Mouse (Mus musculus) right cerebral cortex, postnatal 25 days (tissue): Measurements from ENCODE around the gene Pitpnm2.
A peak's percentile ranks its signal among the peaks of the same experiment; 100 is the strongest.

Source experiments
- DNase-seq: peaks from one replicate; pipeline ENCODE4 v3.0.0; 2022

The Pitpnm2 gene

DNA sequence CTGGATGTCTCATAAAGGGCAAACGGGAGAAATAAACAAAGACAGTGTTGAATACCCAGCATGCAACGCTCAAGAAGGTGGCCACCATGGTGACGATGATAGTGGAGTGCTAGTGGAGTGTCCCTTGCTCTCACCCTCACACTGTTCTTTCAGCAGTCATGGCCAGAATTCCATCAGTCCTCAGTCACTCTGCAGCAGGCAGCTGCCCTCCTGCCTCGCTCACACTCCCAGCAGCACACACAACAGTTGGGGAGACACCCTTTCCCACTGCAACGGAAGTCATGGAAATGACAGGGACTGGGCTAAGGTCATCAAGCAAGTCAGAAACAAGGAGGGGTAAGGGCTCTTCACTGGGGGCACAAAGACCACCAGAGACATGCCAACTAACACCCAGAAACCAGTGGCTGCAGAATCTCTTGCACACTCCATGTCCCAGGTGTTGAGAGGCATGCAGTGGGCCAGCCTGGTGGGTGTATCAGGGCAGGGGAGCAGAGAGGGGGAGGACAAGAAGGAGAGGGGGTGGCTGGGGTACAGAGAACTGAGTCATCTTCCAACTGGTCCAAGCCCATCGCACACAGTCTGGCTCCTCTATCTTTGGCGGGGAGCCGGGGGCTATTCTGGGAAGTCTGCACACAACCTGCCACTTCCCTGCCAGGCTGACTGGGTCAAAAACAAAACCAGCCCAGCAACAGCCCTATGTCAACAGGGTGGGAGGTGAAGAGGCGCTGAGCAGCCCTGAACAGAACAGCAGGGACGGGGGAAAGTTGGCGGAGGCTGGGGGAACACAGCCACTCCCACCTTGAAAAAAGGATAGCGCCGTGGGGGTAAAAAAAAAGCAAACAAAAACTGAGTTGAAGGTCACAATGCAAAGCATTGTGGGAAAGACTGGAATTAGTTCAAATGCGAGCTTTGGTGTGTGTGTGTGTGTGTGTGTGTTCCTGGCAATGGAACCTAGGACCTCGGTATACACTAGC, 76.3 kb downstream of the Pitpnm2 start:
- peak; percentile 78 for DNase-seq

DNA sequence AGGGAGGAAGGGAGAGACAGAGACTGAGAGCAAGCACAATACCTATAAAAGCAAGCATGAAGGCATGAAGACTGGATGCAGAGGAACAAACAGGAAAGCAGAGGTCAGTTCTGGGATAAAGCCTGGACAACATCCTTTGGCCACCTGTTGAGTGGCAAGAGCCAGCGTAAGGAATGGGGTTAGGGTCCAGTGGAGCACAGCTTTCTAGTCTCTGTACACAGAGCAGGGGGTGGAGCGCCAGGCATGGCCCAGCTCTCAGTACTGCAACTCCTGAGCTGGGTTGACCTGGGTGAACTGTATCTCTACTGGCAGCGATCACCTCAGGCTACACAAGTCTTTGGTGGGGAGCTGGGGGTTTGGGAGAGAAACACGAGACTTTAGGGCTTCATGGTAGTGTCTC, 77.3 kb downstream of the Pitpnm2 start:
- DNase-seq, result no peak

DNA sequence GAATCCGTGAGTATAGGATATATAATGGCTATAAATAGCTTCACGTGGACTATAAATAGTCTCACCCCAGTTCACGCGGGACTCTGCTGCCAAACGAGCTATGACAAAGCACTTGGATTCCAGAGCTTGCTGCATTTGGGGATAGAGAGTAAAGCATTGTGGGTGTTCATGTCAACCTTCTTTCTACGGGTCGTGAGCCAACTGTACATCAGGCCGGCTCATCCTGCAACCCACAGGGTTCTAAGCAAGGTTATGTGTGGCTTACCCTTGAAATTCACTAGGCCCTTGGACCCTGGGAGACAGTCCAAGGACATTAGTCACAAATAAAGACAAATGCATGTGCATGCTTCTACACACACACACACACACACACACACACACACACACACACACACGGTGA, 77.8 kb downstream of the Pitpnm2 start:
- DNase-seq, result no peak

DNA sequence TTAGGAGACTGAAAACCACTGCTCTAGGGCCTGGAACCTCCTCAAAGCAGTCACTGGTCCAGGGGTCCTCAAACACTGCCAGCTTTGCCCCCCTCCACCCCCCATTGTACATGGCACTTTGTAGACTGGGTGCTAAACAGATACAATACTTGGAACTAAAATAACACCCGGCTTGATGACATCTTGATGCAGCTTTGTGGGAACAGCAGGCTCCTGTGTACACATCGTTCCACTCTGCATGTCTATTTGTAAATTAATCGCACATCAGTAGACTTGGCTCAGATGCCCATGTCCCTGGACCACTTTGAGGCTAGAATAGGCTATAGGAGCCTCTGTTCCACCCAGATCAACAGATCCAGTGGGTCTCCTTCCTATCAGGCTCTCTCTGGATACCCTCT, 80.3 kb downstream of the Pitpnm2 start:
- no peak for DNase-seq

DNA sequence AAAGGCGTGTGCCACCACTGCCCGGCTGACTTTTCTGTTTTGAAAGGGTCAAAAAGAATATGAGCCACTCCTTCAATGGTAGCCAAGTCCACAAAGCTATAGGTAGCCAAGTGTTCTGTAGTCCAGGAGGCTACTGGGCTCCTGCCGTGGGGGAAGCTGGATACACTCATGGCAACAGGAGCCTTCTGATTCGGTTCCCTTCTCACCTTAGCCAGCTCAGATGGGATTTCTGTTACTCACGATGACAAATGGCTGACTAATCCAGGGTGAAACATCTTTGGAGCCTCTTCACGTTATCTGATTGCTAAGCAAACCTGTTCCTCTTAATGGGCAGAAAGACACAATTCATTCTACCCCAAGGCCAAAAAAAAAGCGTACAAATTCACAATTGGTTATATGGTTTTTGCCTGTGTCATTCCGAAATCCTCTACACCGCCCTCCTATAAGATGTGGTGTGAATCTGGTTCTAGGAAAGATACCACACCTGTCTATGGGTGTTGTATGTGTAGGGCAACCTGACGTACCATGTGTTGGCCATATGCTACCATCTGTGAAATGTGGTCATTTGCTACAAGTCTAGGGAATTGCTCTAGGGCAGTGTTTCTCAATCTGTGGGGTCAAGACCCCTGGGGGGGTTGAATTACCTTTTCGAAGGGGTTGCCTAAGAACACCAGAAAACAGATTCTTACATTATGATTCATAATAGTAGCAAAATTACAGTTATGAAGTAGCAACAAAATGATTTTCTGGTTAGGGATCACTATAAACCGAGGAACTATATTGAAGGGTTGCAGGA, 80.9 kb downstream of the Pitpnm2 start:
- DNase-seq, result no peak

DNA sequence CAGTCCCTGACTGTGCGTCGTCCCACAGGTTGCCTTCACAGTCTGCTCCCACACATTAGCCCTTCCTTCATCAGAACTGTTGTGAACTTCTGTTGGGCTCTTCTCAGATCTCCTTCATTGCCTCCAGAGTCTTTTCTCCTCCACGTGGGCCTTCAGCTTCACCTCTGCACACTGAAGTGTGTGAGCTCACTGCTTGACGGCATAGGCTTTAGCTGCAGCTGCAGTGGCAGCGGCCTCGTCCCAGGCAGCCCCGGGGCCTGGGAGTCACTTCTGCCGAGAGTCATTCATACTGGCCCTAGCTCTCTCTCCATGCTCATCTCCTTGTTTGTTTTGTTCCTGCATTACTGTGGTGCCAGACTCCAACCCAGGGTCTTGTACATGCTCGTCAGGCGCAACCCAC, 81.9 kb downstream of the Pitpnm2 start:
- DNase-seq, result no peak

DNA sequence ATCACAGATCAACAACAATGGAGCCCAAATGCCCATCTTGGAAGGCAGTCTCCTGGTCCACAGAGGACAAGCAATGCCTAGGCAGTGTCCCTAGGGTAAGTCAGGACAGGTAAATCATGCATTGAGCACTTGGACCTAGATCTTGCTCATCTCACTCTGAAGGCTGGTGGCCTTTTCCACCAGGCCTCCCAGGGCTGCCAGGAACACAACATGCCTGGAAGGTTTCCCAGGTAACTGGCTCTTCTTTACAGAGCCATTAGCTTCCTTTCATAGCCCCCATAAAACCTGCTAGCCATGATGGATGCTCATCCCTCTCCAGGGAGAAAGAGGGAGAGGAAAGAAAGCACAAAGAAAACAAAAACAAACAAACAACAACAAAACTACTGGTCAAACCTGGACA, 82.8 kb downstream of the Pitpnm2 start:
- no peak for DNase-seq

DNA sequence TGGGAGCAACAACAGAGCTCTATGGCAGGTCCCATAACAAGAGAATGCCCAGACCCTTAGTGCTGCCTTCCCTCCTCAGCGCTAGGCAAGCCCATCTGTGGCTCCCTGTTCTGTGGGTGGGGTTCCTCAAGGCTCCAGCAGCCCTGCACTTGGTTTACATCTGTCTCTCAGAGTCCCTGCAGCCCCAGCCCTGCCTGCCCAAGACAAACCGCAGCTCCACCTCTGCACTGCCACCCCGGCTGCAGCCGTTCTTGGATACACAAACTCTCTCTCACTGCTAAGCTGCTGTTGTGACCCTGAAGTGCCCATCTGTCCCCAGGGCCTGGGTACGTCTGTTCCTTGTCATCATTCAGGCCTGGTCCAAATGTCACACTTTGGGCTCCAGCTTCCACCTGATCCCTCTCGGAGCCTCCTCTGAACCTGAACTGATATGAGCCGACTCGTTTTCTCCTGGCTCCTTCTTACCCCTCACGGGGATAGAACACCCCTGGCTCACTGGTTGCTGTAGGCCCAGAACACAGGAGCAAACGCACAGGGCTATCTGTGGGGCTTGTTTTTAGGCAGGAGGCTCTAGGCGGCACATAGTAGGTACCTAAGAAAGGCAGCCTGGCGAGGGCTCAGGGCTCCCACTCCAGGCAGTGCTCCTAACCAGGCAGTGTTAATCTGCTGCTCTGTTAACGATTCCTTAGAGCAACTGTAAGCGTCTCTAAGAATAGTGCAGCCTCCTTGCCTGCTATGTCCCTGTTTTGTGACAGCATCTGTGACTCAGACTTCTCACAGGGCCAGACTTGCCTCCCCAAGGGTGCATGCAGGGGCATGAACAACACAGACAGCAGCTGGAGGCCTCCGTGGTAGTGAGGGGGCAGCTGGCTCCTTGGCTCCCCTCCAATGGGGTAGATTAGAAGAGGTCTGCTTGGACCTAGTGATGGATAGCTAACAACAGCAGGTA, 83.7 kb downstream of the Pitpnm2 start:
- DNase-seq, result no peak

DNA sequence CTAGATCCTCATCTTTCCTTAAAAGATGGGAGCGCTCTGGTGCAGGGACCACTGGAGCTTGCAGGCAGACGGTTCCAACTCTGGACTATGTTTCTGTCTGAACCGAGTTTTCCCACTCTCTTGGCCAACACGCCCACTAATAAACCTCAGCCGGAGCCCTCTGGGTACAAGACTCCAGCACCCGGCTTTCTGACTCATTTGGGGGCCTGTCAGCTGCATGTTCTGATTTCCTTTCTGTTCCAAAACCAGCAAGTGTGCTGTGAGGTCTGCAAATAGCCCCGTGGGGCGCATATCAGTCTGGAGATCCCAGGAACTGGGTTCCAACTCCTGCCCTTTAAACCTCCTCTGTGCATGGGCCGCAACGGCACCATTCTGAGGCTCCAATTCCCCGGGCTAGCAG, 86.1 kb downstream of the Pitpnm2 start:
- no peak for DNase-seq

DNA sequence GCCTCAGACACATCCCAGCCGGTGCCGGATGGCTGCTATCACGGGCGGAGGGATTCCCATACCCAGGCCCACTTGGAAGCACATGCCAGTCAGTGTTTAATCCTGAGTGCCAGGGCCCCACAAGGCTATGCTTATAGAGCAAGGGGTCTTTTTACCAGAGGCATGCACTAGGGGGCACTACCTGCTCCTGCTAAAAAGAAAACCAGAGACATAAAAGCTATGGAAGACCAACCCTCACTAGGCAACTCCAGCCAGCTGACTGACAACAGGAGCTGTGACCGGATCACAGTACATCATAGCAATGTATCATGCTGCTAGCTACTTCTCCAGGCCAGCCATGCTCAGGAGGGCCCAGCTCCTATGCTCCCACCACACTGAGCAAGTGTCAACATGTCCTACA, 87.0 kb downstream of the Pitpnm2 start:
- no peak for DNase-seq

DNA sequence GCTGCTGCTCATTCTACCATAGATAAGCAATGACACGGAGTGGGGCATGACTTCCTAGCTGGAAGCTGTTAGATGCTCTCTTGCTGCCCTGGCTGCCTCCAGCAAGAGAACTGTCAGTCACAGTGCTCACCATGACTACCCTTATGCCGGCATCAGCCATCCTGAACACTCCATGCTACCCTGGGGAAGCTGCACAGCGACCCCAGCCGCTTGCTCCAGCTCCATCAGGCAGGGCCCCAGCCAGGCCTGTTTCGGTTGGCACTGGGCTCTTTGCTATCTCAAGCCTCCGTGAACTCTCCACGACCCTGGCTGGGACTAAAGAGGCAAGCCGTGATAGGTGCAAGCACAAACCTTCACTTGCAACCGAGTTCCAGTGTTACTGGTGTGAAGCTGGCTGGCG, 87.7 kb downstream of the Pitpnm2 start:
- DNase-seq, result no peak

DNA sequence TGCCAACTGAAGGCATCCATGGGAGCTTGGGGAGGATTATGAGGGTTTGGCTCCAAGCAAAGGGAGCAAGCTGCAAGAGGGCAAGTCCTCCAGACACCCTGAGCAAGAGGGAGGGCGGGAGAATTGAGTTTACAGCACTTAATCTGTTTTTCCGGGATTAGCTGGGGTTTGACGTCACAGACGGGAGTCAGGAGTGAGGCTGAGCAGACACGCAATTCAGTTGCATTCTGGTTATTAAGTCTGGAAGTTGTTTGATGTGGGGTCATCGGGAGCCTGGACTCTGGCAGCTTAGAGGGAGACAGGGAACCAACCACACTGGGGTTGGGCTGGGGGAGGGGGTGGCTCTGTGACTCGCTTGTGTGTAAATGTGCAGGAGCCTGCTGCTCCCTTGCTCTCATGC, 90.1 kb downstream of the Pitpnm2 start:
- DNase-seq, result no peak

DNA sequence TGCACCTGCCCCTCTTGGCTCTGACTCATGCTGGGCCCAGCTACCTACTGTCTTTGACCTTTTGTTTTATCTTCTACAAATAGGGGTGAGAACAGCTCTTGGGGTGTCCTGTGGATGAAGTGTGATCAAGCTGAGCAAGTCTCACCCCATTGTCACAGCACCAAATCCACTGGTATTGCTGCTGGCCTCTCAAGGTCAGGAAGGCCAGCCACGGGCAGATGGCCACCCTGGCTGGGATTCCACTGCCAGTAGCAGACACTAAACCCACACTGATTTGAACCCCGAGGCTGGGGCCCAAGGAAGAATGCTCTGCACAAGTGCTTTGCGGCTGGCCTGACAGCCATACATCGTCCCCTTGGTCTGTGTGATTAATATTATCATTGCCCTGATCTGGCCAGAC, 91.3 kb downstream of the Pitpnm2 start:
- no peak for DNase-seq

DNA sequence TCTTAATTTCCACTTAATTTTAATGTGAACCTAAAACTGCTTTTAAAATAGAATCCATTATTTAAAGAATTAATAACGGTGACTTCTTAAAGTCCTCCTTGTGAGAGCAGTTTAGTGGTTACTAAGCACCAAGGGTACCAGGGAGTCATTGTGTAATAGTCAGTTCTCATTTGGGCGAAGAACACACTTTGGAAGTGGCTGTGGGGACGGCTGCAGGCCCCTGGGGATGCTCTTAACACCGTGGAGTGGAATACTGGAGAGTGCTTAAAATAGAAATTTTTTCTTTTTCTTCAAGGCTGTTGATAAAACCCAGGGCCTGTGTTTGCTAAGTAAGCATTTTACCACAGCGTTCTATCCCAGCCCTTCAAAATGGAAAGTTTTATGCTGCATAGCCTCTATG, 93.6 kb downstream of the Pitpnm2 start:
- DNase-seq, result no peak

DNA sequence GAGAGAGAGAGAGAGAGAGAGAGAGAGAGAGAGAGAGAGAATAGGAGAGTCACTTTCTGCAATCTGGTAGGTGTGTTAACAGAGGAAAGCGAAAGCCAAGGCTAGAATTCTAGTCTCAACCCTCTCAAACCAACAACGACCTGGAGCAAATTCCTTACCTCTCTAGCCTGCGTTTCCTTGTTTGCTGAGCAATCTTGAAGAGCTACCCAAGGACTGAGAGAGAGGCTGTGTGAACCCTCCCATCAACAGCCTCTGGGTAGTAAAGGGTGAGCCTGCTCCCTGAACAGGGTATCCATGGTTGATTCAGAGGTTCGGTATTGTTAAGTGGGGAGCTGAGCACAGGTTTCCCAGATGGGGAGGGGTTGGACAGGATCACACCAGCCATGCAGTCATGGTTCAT, 96.8 kb downstream of the Pitpnm2 start:
- DNase-seq, result no peak

DNA sequence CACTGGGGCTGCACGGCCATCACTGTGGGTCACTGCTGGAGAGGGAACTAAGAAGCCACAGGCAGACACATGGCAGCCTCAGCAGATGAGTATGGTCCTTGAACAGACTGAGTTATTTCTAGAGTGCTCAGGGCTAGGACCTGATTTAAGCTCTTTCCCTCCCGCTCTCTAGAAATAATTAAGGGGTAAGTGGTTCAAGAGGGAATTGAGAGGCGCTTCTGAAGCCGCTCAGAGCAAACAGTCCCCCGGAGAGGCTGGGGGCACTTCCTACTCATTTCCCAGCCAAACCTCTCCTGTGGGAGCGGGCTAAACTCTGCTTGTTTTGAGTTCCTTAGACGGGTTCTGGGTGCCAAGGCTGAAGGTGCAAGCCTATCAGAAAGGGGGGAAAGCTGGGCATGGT, 98.7 kb downstream of the Pitpnm2 start:
- DNase-seq, result no peak

DNA sequence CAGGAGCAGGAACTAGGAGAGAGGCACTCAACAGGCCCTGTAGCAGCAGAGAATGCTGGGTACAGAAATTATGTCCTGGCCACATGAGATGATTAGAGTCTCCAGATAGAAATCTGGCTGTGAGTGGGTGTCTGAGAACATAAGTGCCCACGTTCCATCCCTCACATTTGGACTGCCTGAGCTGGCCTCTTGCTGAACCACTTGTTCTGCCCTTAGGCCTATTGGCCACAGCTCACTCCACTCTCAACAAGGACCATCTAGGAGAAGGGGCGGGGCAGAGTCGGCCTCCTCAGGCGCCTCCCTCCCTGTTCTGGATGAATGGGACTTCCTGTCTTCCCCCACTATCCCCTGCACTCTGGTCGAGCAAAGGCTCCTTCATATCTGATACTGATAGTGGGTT, 100.5 kb downstream of the Pitpnm2 start:
- no peak for DNase-seq

DNA sequence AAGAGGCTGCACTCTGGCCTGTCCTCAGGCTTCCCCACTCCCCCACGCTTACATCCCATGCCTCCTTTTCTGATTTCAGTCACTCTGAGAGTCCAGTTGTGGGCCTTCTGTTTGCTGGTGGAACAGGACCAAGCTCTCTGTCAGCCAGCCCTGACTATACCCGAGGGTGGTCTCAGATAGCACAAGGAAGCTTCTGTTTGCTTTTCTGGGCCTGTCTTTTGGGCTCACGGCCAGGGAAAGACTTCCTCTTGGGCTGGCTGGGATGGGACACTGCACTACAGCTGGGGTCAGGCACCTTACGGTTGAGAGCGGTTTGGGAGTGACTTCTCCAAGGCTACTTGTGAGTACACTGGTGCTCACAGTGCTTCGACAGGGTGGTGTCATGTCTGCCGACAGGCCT, 111.5 kb downstream of the Pitpnm2 start:
- no peak for DNase-seq

DNA sequence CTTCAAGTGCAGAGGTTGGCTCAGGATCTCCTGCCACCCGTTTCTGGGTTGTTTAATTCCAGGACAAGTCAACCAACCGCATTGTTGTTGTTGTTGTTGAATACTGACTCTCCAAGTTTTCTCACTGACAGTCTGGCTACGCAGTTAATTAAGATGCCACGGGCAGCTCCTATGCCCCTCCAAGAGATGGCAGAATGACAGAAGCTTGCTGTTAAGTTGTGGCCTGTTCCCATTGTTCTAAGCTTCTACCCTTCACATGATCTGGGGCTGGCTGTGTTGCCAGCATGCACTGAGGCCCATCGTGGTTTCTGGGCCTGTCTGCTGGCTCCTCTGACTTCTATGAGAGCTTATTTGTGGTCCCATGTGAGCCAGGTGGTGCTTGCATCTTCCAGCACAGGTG, 115.3 kb downstream of the Pitpnm2 start:
- no peak for DNase-seq

DNA sequence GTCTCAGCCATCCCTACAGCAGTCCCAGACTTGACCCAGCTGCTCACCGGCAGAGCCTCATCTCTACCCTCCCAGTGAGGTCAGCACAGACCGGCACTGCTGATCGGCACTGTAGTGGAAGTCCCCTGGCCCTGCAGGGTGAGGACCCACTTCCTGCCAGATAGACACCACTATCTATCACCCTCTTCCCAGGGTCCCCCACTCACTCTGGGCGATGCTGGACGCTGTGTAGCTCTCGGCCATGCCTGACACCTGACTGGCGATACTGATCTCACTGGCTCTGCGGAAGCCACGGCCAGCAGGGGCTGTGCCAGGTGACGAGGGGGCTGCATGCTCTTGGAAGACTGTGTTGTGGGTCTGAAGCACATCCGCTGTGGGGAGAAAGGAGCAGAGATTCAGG, 124.5 kb downstream of the Pitpnm2 start:
- no peak for DNase-seq

DNA sequence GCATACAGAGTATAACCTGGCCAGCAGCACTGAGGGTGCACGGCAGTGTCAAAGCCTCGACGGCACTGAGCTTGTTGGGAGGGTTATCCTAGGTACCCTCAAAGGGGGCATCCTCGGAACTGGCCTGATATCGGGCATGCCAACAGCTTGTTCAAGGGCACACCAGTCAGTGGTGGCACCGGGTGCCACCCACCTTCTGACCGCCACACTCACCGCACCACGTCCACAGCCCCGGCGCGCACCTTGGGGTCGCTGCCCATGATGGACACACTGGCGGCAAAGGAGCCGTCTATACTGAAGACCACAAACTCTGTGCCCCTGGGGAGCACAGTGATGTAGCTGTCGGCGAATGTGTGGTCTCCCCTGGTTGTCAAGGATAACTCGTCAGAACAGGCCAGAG, 127.2 kb downstream of the Pitpnm2 start:
- DNase-seq, result no peak

DNA sequence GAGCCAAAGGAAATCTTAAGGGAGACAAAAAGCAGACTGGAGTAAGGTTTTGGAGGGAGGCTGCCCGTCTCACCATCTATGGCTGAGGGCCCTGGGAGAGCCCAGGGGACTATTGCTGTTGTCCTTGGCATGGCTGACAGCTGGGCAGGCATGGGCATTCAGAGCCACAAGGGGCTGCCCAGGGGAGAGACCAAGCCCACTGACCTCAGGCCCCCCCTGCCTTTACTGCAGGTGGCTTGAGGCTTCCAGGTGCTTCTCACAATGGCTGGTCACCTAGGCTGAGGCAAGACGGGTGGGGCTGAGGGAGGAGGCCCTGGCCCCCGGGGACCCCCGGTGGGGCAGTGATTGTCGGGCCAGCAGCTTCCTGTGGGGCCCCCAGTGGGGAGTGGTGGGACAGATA, 130.4 kb downstream of the Pitpnm2 start:
- no peak for DNase-seq
